Mouse (Mus musculus): ENCODE measurements around the gene Hacd3. TPM values are rescaled to one million over a fixed set of nuclear protein-coding genes. Genes with fewer than 3 reads are reported as not detected.

Hacd3 gene
- total and polyA plus RNA-seq, 2 experiments from 2014 or later: 35.8 to 37.4 TPM

- DNase-seq (ENCODE audit: low spot score) (no peak), ATAC-seq (ENCODE audit: insufficient read depth, low read depth) (no peak)
- Histone ChIP-seq H3K9ac (replicated peaks; ENCODE audit: low read depth, low read length) (no peak overlapping the region), H3K27ac (ENCODE audit: low read depth) (no peak overlapping the region), H3K9me3 (replicated peaks; ENCODE audit: control insufficient read depth, low read length) (no peaks in the 10 kb centered on the region), H3K4me3 (ENCODE audit: low read depth, low read length) (no peak overlapping the region), H3K36me3 (replicated peaks; ENCODE audit: control insufficient read depth, insufficient read depth, low read length) (no peaks in the 10 kb centered on the region), H3K4me2 (ENCODE audit: low read depth, low read length) (no peak overlapping the region), H3K27me3 (ENCODE audit: control insufficient read depth, insufficient read depth, low read length) (no peaks in the 10 kb centered on the region), H3K4me1 (ENCODE audit: control insufficient read depth, insufficient read depth) (peaks cover 18% of the 10 kb centered on the region)
- no peak for TF ChIP-seq CTCF (IDR thresholded peaks at IDR 0.05; ENCODE audit: low read depth)
- no peak for TF ChIP-seq EP300 (IDR thresholded peaks at IDR 0.05; ENCODE audit: low read depth)
- 83% methylated on average over 16 of the region's 16 CpGs for WGBS
These were observed 4.3 kb downstream of the Hacd3 start for GRCm38 (mm10) chr9:65016978-65017827.

GRCm38 (mm10) chr9:65016241-65016977 is 5.1 kb downstream of the Hacd3 start:
- ATAC-seq (ENCODE audit: insufficient read depth, low read depth) (no peak), DNase-seq (ENCODE audit: low spot score) (no peak)
- TF ChIP-seq CTCF (IDR thresholded peaks at IDR 0.05; ENCODE audit: low read depth): no peak
- TF ChIP-seq EP300 (IDR thresholded peaks at IDR 0.05; ENCODE audit: low read depth): no peak
- Histone ChIP-seq H3K36me3 (replicated peaks; ENCODE audit: control insufficient read depth, insufficient read depth, low read length) (no peaks in the 10 kb centered on the region), H3K4me2 (ENCODE audit: low read depth, low read length) (no peak overlapping the region), H3K9me3 (replicated peaks; ENCODE audit: control insufficient read depth, low read length) (no peaks in the 10 kb centered on the region), H3K27ac (ENCODE audit: low read depth) (0 out of 2 replicates have a peak overlapping the region, but pooled peaks have one; percentile 0), H3K27me3 (ENCODE audit: control insufficient read depth, insufficient read depth, low read length) (no peaks in the 10 kb centered on the region), H3K4me3 (ENCODE audit: low read depth, low read length) (no peak overlapping the region), H3K9ac (replicated peaks; ENCODE audit: low read depth, low read length) (no peak overlapping the region), H3K4me1 (ENCODE audit: control insufficient read depth, insufficient read depth) (peaks cover 14% of the 10 kb centered on the region)
- WGBS: 73% methylated on average over 4 of the region's 4 CpGs

DNA sequence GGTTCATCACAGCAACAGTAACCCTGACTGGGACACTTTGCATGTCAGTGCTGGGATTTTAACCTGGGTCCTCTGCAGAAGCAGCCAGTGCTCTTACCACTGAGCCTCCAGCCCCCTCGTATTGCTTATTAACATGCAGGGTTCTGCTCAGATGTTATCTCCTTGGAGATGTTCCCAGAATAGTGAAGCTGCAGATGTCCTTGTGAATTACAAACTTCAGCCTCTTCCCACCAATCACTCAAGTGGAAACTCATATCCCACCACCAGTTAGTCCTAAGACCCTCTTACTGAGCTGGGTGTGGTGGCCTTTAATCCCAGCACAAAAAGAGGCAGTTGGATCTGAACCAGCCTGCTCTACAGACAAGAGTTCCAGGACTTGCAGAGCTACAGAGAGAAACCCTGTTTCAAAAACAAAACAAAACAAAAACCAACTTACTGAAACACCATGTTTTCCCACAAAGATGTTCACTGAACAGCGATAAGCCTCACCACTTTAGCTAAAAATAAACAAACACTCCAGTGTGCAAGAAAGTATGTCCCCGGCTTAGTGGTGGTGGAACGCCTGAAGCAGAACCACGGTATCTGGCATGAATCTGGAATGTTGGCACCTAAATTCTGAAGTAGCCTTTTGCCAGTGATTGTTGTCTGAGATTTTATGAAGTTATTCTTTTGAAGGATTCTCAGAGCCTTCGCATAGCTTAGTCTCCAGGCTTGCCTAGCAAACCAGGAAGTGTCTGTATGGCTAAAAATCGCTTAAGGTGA is 5.9 kb downstream of the Hacd3 start:
- DNase-seq (ENCODE audit: low spot score): no peak
- Histone ChIP-seq H3K4me2 (ENCODE audit: low read depth, low read length) (no peak overlapping the region), H3K27ac (ENCODE audit: low read depth) (peak overlapping the region; percentile 47; the same call in 1 of the 2 replicates), H3K9me3 (replicated peaks; ENCODE audit: control insufficient read depth, low read length) (no peaks in the 10 kb centered on the region), H3K4me3 (ENCODE audit: low read depth, low read length) (no peak overlapping the region), H3K9ac (replicated peaks; ENCODE audit: low read depth, low read length) (no peak overlapping the region), H3K4me1 (ENCODE audit: control insufficient read depth, insufficient read depth) (peaks cover 14% of the 10 kb centered on the region), H3K36me3 (replicated peaks; ENCODE audit: control insufficient read depth, insufficient read depth, low read length) (no peaks in the 10 kb centered on the region), H3K27me3 (ENCODE audit: control insufficient read depth, insufficient read depth, low read length) (no peaks in the 10 kb centered on the region)
- WGBS: 25% methylated on average over 7 of the region's 7 CpGs
- ATAC-seq (ENCODE audit: insufficient read depth, low read depth): no peak
- TF ChIP-seq CTCF (IDR thresholded peaks at IDR 0.05; ENCODE audit: low read depth) (no peak), EP300 (IDR thresholded peaks at IDR 0.05; ENCODE audit: low read depth) (no peak)

DNA sequence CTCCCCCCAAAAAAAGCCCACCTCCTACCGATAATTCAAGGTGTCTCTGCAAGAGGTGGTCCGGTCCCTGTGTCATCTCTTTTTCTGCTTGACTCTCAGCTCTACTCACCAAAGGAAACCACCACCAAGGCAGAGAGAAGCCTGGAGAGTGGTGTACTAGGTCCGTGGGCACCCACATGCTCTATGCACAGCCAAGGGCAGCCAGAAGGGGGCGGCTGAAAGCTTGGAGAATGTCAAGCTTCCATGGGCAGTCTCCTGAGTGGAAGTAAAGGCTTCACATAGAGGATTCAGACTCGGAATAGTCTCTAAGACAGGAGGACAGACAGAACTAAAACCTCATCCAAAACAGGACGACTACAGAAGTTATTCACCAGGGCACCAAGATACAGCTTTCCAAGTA is 10.2 kb downstream of the Hacd3 start:
- H3K9me3 ChIP-seq (replicated peaks; ENCODE audit: control insufficient read depth, low read length): no peaks in the 10 kb centered on the region
- WGBS: 45% methylated on average over 6 of the region's 6 CpGs
- 0 out of 2 replicates have a peak, but pooled peaks have one; percentile 33 for ATAC-seq (ENCODE audit: insufficient read depth, low read depth)
- no peaks in the 10 kb centered on the region for H3K27me3 ChIP-seq (ENCODE audit: control insufficient read depth, insufficient read depth, low read length)
- no peak for DNase-seq (ENCODE audit: low spot score)
- H3K4me2 ChIP-seq (ENCODE audit: low read depth, low read length): no peak overlapping the region
- H3K4me1 ChIP-seq (ENCODE audit: control insufficient read depth, insufficient read depth): peaks cover 9% of the 10 kb centered on the region
- H3K4me3 ChIP-seq (ENCODE audit: low read depth, low read length): no peak overlapping the region
- H3K9ac ChIP-seq (replicated peaks; ENCODE audit: low read depth, low read length): no peak overlapping the region
- TF ChIP-seq EP300 (IDR thresholded peaks at IDR 0.05; ENCODE audit: low read depth) (no peak), CTCF (IDR thresholded peaks at IDR 0.05; ENCODE audit: low read depth) (peak; percentile 40)
- peaks cover 4% of the 10 kb centered on the region; the same call in 1 of the 2 replicates for H3K36me3 ChIP-seq (replicated peaks; ENCODE audit: control insufficient read depth, insufficient read depth, low read length)
- H3K27ac ChIP-seq (ENCODE audit: low read depth): no peak overlapping the region

- 60% methylated on average over 8 of the region's 8 CpGs for WGBS
- no peak for TF ChIP-seq CTCF (IDR thresholded peaks at IDR 0.05; ENCODE audit: low read depth)
- TF ChIP-seq EP300 (IDR thresholded peaks at IDR 0.05; ENCODE audit: low read depth): no peak
- no peaks in the 10 kb centered on the region for H3K27me3 ChIP-seq (ENCODE audit: control insufficient read depth, insufficient read depth, low read length)
- no peak overlapping the region for H3K4me3 ChIP-seq (ENCODE audit: low read depth, low read length)
- ATAC-seq (ENCODE audit: insufficient read depth, low read depth): no peak
- no peak overlapping the region for H3K4me2 ChIP-seq (ENCODE audit: low read depth, low read length)
- peaks cover 10% of the 10 kb centered on the region for H3K36me3 ChIP-seq (replicated peaks; ENCODE audit: control insufficient read depth, insufficient read depth, low read length)
- H3K4me1 ChIP-seq (ENCODE audit: control insufficient read depth, insufficient read depth): peaks cover 5% of the 10 kb centered on the region
- DNase-seq (ENCODE audit: low spot score): no peak
- no peak overlapping the region for H3K9ac ChIP-seq (replicated peaks; ENCODE audit: low read depth, low read length)
- no peak overlapping the region for H3K27ac ChIP-seq (ENCODE audit: low read depth)
- no peaks in the 10 kb centered on the region for H3K9me3 ChIP-seq (replicated peaks; ENCODE audit: control insufficient read depth, low read length)
These were observed 10.9 kb downstream of the Hacd3 start for GRCm38 (mm10) chr9:65010632-65011031.

All from heart, postnatal 0 days (tissue).